Mouse (Mus musculus) CD4-positive, CD25-positive, alpha-beta regulatory T cell (primary cell): ENCODE measurements around the gene Map7. TPM values are rescaled to one million over a fixed set of nuclear protein-coding genes. Genes with fewer than 3 reads are reported as not detected.

Experiments
- polyA plus RNA-seq: library from polyadenylated mRNA; unstranded; fragments of 100-300 nt; shearing (Covaris generic); gene quantifications from one replicate; pipeline ENCODE4 v1.2.1, GENCODE M21; 2017

The Map7 gene
- polyA plus RNA-seq: 21.4 TPM

GRCm38 (mm10) chr10:20148130-20148772 is at the start of gene Map7:
Gene Map7, plus strand, starts transcription at chr10:20148471.

GRCm38 (mm10) chr10:20311918-20312735 is 163.9 kb downstream of the Map7 start, which contains the start of gene Bclaf1:
Gene Bclaf1, plus strand, starts transcription at chr10:20312469.

Other genes with a start within 250 kb of the Map7 start
- 24.6 TPM for gene Pex7, start 240.8 kb upstream of the Map7 start, polyA plus RNA-seq
- 38.1 TPM for gene Map3k5, start 214.0 kb upstream of the Map7 start, polyA plus RNA-seq
- 145 TPM for gene Bclaf1, start 164.0 kb downstream of the Map7 start, polyA plus RNA-seq
- 0.53 TPM for gene Mtfr2, start 199.3 kb downstream of the Map7 start, polyA plus RNA-seq